Mouse (Mus musculus) heart, postnatal 0 days (tissue): ENCODE measurements around the gene Ust.

Experiments
- CTCF ChIP-seq: IDR thresholded peaks from 2 replicates; pipeline ENCODE4 v1.5.1; 2016; ENCODE audit warnings: antibody characterized with exemption, control low read depth, low read depth
- EP300 ChIP-seq: IDR thresholded peaks from 2 replicates; pipeline ENCODE4 v1.6.1; 2016; ENCODE audit warnings: antibody characterized with exemption, low read depth

GRCm38 (mm10) chr10:8211694-8212093 lies 306.9 kb downstream of the Ust start:
- TF ChIP-seq EP300 (no peak), CTCF (no peak)
